Mouse (Mus musculus) lung, embryonic 15.5 days (tissue): ENCODE data around the gene Shroom3. TPM values are rescaled to one million over a fixed set of nuclear protein-coding genes. Genes with fewer than 3 reads are reported as not detected.

Experiments
- ATAC-seq: fragments of 200-750 bp; cut with Nextera tagmentation; 2 replicates; pipeline ENCODE4 v1.8.0; 2017; ENCODE audit warnings: moderate number of reproducible peaks, borderline replicate concordance; ENCODE audit not compliant: low FRiP score, low TSS enrichment; ENCODE audit errors: extremely low read depth
- H3K27ac ChIP-seq: fragments of 300-500 bp; sonication (generic); 2 replicates; pipeline ENCODE4 v1.5.1; 2015; ENCODE audit warnings: moderate library complexity, mild to moderate bottlenecking, inconsistent platforms
- H3K27me3 ChIP-seq: fragments of 300-500 bp; sonication (generic); 2 replicates; pipeline ENCODE4 v1.6.1; 2015; ENCODE audit warnings: inconsistent platforms
- H3K36me3 ChIP-seq: fragments of 300-500 bp; sonication (generic); 2 replicates; pipeline ENCODE4 v1.6.1; 2015; ENCODE audit warnings: inconsistent platforms
- H3K4me1 ChIP-seq: fragments of 300-500 bp; sonication (generic); 2 replicates; pipeline ENCODE4 v1.6.1; 2015; ENCODE audit warnings: inconsistent platforms
- H3K4me2 ChIP-seq: fragments of 300-500 bp; sonication (generic); 2 replicates; pipeline ENCODE4 v1.6.1; 2015; ENCODE audit warnings: inconsistent platforms, mild to moderate bottlenecking, moderate library complexity
- H3K4me3 ChIP-seq: fragments of 300-500 bp; sonication (generic); 2 replicates; pipeline ENCODE4 v1.5.1; 2015; ENCODE audit warnings: mild to moderate bottlenecking, inconsistent platforms
- H3K9ac ChIP-seq: fragments of 300-500 bp; sonication (generic); 2 replicates; pipeline ENCODE4 v1.6.1; 2015; ENCODE audit warnings: inconsistent platforms
- H3K9me3 ChIP-seq: fragments of 300-500 bp; sonication (generic); 2 replicates; pipeline ENCODE4 v1.6.1; 2016; ENCODE audit warnings: inconsistent platforms
- WGBS: fragments of 180-500 bp; shearing (Covaris S2); methylation state at CpG from one replicate; pipeline ENCODE4 v1.1.7; 2015; 5-methylcytosine and 5-hydroxymethylcytosine counted together
- microRNA counts: library from miRNA; unstranded; fragments of <30 nt; microRNA quantifications from one replicate; lab custom pipeline; 2016
- microRNA-seq: library from miRNA; unstranded; fragments of <30 nt; microRNA quantifications from one replicate; pipeline ENCODE4, GENCODE M21; 2016
- polyA plus RNA-seq: library from polyadenylated mRNA; unstranded; fragments of >200 nt; fragmentation: Nextera tagmentation; extraction: Ambion mirVana; gene quantifications from 2 replicates; pipeline ENCODE4 v1.2.1, GENCODE M21; 2015

Shroom3 gene
- polyA plus RNA-seq, 1 experiment from 2014 or later = 5.3 TPM

GRCm38 (mm10) chr5:93005229-93005814 lies 322.1 kb downstream of the Shroom3 start:
- Histone ChIP-seq H3K9ac (peak overlapping the region; percentile 26; the same call in 1 of the 2 replicates), H3K4me3 (peak overlapping the region; percentile 23), H3K36me3 (no peaks in the 10 kb centered on the region), H3K27ac (peak overlapping the region; percentile 81), H3K9me3 (no peaks in the 10 kb centered on the region), H3K4me1 (peaks cover 24% of the 10 kb centered on the region), H3K27me3 (no peaks in the 10 kb centered on the region), H3K4me2 (peak overlapping the region; percentile 59)
- 6% methylated on average over 20 of the region's 20 CpGs for WGBS
- 0 out of 2 replicates have a peak, but pooled peaks have one; percentile 17 for ATAC-seq

DNA sequence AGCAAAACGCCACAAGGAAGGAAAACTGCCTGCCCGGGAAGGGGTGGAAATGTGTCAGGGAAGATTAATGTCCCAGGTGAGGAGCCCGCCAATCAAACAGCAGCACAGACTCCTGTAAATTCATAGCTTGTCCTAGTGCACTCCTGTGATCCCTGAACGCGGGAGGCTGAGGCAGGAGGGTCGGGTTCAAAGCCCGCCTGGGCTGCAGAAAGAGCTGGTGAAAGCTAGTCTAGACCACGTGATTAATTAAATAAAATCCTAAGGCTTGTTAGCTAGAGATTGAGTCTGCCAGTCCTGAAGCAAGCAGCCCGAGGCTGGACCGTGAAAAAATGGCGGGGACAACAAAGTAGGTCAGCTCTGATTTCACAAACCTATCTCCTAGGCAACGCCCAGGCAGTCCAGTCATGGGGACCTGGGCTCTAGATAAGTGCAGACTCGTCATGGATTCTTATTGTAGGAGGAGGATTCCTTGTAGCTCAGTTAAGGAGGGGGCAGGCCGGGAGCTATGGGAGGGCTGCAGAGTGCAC lies 322.6 kb downstream of the Shroom3 start:
- Histone ChIP-seq H3K36me3 (no peaks in the 10 kb centered on the region), H3K9ac (0 out of 2 replicates have a peak overlapping the region, but pooled peaks have one; percentile 26), H3K4me2 (peak overlapping the region; percentile 59), H3K27ac (peak overlapping the region; percentile 81), H3K4me1 (peaks cover 18% of the 10 kb centered on the region), H3K27me3 (no peaks in the 10 kb centered on the region), H3K4me3 (peak overlapping the region; percentile 23), H3K9me3 (no peaks in the 10 kb centered on the region)
- WGBS = 41% methylated on average over 14 of the region's 14 CpGs
- 0 out of 2 replicates have a peak, but pooled peaks have one; percentile 12 for ATAC-seq

GRCm38 (mm10) chr5:93008256-93008655 lies 325.0 kb downstream of the Shroom3 start:
- Histone ChIP-seq H3K9ac (no peak overlapping the region), H3K27me3 (no peaks in the 10 kb centered on the region), H3K36me3 (no peaks in the 10 kb centered on the region), H3K4me3 (no peak overlapping the region), H3K4me1 (peaks cover 12% of the 10 kb centered on the region), H3K9me3 (no peaks in the 10 kb centered on the region), H3K27ac (no peak overlapping the region), H3K4me2 (no peak overlapping the region)
- WGBS = 90% methylated on average over 9 of the region's 9 CpGs
- ATAC-seq = no peak

MicroRNAs encoded within 50 kb of the gene (microRNA counts, 519-probe panel; counts per million panel counts)
- 2,399 counts per million, percentile 42 among the panel's probes with 10 or more counts for microRNA mmu-miR-1961 (lab: Ali Mortazavi, UCI)

Small RNAs within 50 kb of the gene (microRNA-seq; reads per million reads assigned to microRNA genes)
- gene Mir1961 = not detected

Other genes starting within 250 kb of the Shroom3 start
- 55.7 and 56.8 TPM in 2 replicates for gene Nup54, start 248.2 kb upstream of the Shroom3 start, polyA plus RNA-seq
- 15.9 and 17.2 TPM in 2 replicates for gene Scarb2, start 176.6 kb upstream of the Shroom3 start, polyA plus RNA-seq
- 1.2 and 1.8 TPM in 2 replicates for gene Fam47e, start 128.4 kb upstream of the Shroom3 start, polyA plus RNA-seq
- gene Stbd1, start 80.4 kb upstream of the Shroom3 start, polyA plus RNA-seq = 131 TPM in 2 replicates
- gene Ccdc158, start 8.2 kb upstream of the Shroom3 start, polyA plus RNA-seq = 2.1 and 2.5 TPM in 2 replicates